Mouse (Mus musculus) stomach, postnatal 0 days (tissue): ENCODE data around the gene G6pc3. TPM values are rescaled to one million over a fixed set of nuclear protein-coding genes. Genes with fewer than 3 reads are reported as not detected.

Experiments
- ATAC-seq: fragments of 200-750 bp; cut with Nextera tagmentation; 2 replicates; pipeline ENCODE4 v1.8.0; 2017; ENCODE audit not compliant: low FRiP score, low TSS enrichment
- DNase-seq: peaks from one replicate; pipeline ENCODE4 v3.0.0-alpha.2; 2016; ENCODE audit warnings: low spot score
- H3K27ac ChIP-seq: fragments of 300-500 bp; sonication (generic); replicated peaks from 2 replicates; pipeline ENCODE4 v1.5.1; 2014; ENCODE audit warnings: mild to moderate bottlenecking, control low read depth
- H3K27me3 ChIP-seq: fragments of 300-500 bp; sonication (generic); 2 replicates; pipeline ENCODE4 v1.6.1; 2014; ENCODE audit warnings: low read length; ENCODE audit not compliant: control insufficient read depth, insufficient read depth
- H3K36me3 ChIP-seq: fragments of 300-500 bp; sonication (generic); 2 replicates; pipeline ENCODE4 v1.6.1; 2014; ENCODE audit warnings: low read length, mixed read lengths; ENCODE audit not compliant: control insufficient read depth, insufficient read depth
- H3K4me1 ChIP-seq: fragments of 300-500 bp; sonication (generic); replicated peaks from 2 replicates; pipeline ENCODE4 v1.6.1; 2014; ENCODE audit warnings: antibody characterized with exemption; ENCODE audit not compliant: control insufficient read depth, insufficient read depth
- H3K4me2 ChIP-seq: fragments of 300-500 bp; sonication (generic); replicated peaks from 2 replicates; pipeline ENCODE4 v1.6.1; 2014; ENCODE audit warnings: low read depth, mild to moderate bottlenecking, control low read depth, moderate library complexity
- H3K4me3 ChIP-seq: fragments of 300-500 bp; sonication (generic); 2 replicates; pipeline ENCODE4 v1.5.1; 2014; ENCODE audit warnings: low read depth, low read length, control low read depth
- H3K9ac ChIP-seq: fragments of 300-500 bp; sonication (generic); 2 replicates; pipeline ENCODE4 v1.6.1; 2014; ENCODE audit warnings: mild to moderate bottlenecking, low read length, control low read depth, mixed read lengths
- H3K9me3 ChIP-seq: fragments of 300-500 bp; sonication (generic); 2 replicates; pipeline ENCODE4 v1.6.1; 2016; ENCODE audit warnings: low read length; ENCODE audit not compliant: control insufficient read depth
- CTCF ChIP-seq: IDR thresholded peaks from 2 replicates; pipeline ENCODE4 v1.5.1; 2016; ENCODE audit warnings: antibody characterized with exemption, low read depth, mild to moderate bottlenecking, moderate library complexity
- EP300 ChIP-seq: optimal IDR thresholded peaks from 2 replicates; pipeline ENCODE3; 2016; ENCODE audit warnings: antibody characterized with exemption
- WGBS: fragments of 180-500 bp; shearing (Covaris S2); extraction: QIAGEN DNeasy Blood & Tissue Kit; methylation state at CpG from one replicate; pipeline ENCODE4 v1.1.7; 2014; 5-methylcytosine and 5-hydroxymethylcytosine counted together
- polyA plus RNA-seq: library from polyadenylated mRNA; unstranded; fragments of >200 nt; fragmentation: Nextera tagmentation; extraction: Ambion mirVana; gene quantifications from 2 replicates; pipeline ENCODE4 v1.2.1, GENCODE M21; 2015

Gene G6pc3
- polyA plus RNA-seq, 1 experiment from 2014 or later: 19.4 TPM

DNA sequence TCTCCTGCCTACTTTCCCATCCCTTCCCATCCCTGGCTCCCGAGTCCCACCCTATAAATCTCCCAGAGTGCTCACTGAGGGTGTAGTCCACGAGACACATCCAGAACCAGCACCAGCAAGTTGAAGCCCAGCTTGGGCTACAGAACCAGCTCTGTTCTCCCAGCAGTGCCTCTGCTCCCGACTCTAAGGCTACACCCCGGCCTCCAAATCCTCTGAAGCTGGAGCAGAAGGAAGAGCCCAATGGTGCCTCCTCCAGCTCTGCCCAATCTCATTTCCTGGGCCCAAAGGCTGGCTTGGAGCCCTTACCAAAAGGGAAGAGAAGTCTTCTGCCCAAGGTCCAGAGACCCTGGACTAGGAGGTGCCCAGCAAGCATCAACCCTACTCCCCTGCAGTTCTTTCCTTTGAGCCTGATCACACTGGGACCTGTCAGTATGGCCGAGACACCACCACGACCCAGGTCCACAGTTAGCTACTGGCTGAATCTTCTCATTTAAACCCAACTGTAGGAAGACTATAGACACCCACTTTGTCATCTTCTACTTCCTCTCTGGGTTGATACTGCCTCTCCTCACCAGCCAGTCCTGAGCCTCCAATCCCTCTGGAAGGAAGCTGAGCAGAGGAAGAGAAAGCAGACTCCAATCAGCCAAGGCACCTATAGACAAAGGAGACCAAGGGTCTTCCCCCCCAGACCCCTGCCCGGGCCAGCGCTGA is 32.0 kb downstream of the G6pc3 start:
- Histone ChIP-seq H3K4me3 (no peak overlapping the region), H3K4me2 (no peak overlapping the region), H3K9me3 (no peaks in the 10 kb centered on the region), H3K27ac (peak overlapping the region; percentile 45), H3K9ac (no peak overlapping the region), H3K36me3 (0 out of 2 replicates have a peak, but pooled peaks cover 2% of the 10 kb centered on the region), H3K4me1 (peaks cover 35% of the 10 kb centered on the region), H3K27me3 (no peaks in the 10 kb centered on the region)
- WGBS: 83% methylated on average over 8 of the region's 8 CpGs
- DNase-seq (no peak), ATAC-seq (no peak)
- TF ChIP-seq EP300 (no peak), CTCF (no peak)

DNA sequence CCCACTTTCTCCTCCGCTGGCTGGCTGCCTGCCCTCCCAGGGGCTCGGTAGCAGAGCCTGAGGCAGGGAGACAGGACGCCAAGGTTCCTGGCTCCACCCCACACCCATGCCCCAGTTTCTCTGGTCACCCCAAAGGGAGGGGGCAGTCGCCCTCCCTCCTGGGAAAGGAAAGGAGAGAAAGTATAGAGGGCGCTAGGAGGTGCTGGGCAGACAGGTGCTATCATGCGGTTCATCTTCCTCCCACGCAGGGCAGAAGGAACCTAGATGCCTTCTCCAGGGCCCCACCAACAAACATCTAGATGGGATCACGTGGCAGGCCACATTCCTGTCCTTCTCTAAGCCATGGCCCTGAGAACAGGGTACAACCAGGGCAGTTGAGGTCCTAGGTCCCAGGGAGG is 32.5 kb downstream of the G6pc3 start:
- Histone ChIP-seq H3K4me2 (no peak overlapping the region), H3K9ac (no peak overlapping the region), H3K27ac (peak overlapping the region; percentile 45; the same call in 1 of the 2 replicates), H3K36me3 (0 out of 2 replicates have a peak, but pooled peaks cover 2% of the 10 kb centered on the region), H3K4me1 (peaks cover 36% of the 10 kb centered on the region), H3K9me3 (no peaks in the 10 kb centered on the region), H3K4me3 (no peak overlapping the region), H3K27me3 (no peaks in the 10 kb centered on the region)
- ATAC-seq (no peak), DNase-seq (no peak)
- no peak for TF ChIP-seq CTCF
- TF ChIP-seq EP300: no peak
- 61% methylated on average over 8 of the region's 8 CpGs for WGBS

DNA sequence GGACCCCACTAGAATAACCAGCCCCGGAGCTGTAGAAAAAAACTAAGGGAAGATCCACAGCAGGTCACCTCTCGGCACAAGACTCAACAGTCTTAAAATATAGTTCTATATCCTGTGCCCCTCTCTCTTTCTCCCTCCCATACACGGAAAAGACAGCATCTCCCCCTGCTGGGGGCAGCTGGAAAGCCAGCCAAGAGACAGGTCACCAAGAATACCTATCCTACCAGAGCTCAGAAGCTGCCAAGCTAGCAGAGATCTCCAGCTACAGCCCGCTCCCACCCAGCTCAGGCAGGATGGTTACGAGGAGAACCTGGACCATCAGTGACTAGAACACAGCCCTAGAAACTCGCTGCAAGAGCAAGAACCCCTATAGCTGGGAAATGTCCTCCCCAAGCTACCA is 33.7 kb downstream of the G6pc3 start:
- Histone ChIP-seq H3K4me1 (peaks cover 29% of the 10 kb centered on the region), H3K27ac (no peak overlapping the region), H3K4me3 (no peak overlapping the region), H3K9ac (no peak overlapping the region), H3K9me3 (no peaks in the 10 kb centered on the region), H3K4me2 (no peak overlapping the region), H3K36me3 (0 out of 2 replicates have a peak, but pooled peaks cover 2% of the 10 kb centered on the region), H3K27me3 (no peaks in the 10 kb centered on the region)
- WGBS: 32% methylated on average over 6 of the region's 6 CpGs
- ATAC-seq (no peak), DNase-seq (peak; percentile 70)
- no peak for TF ChIP-seq EP300
- TF ChIP-seq CTCF: peak; percentile 77

DNA sequence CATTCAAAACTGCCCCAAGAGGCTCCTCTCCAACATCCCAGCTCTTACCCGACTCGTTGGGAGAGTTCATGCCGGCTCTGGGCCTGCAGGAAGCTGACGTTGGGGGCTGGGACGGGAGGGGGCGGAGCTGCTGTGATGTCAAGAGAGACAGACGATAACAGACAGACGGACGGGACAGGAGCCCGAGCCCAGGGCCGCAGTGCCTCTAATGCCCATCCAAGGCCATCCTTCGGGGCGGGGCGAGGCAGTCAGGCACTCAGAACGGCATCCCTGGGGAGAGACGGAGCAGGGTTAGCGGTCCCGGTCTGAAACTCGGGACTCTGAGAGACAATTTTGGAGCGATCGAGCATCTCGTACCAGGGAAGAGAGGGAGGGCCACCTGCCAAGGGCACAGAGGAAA is 35.3 kb downstream of the G6pc3 start:
- no peaks in the 10 kb centered on the region for H3K9me3 ChIP-seq
- peaks cover 23% of the 10 kb centered on the region for H3K4me1 ChIP-seq
- 27% methylated on average over 22 of the region's 22 CpGs for WGBS
- no peaks in the 10 kb centered on the region for H3K27me3 ChIP-seq
- DNase-seq (peak; percentile 49), ATAC-seq (no peak)
- no peak overlapping the region for H3K4me3 ChIP-seq
- H3K9ac ChIP-seq: peak overlapping the region; percentile 23
- H3K36me3 ChIP-seq: 0 out of 2 replicates have a peak, but pooled peaks cover 2% of the 10 kb centered on the region
- H3K27ac ChIP-seq: peak overlapping the region; percentile 61; the same call in 1 of the 2 replicates
- peak overlapping the region; percentile 35 for H3K4me2 ChIP-seq
- no peak for TF ChIP-seq EP300
- TF ChIP-seq CTCF: no peak

DNA sequence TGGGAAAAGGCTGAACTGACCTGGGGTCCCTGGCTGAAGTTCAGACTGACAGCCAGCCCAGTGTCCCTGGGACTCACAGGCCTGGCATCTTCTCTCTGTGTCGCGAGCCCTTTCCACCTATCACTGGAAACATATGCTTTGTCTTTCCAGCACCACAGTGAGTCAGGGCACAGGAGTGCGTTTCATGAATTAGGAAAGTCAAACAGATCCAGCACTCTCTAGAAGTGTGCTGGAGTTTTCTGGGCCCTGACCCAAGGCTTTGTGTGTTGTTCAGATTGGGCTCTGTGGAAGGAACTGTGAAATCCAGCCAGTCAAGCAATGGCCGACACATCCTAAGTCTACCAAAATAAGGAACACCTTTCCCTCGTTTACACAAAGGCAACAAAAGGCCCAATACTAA is 35.8 kb downstream of the G6pc3 start:
- peak overlapping the region; percentile 61 for H3K27ac ChIP-seq
- H3K9ac ChIP-seq: 0 out of 2 replicates have a peak overlapping the region, but pooled peaks have one; percentile 23
- no peaks in the 10 kb centered on the region for H3K27me3 ChIP-seq
- 39% methylated on average over 5 of the region's 5 CpGs for WGBS
- H3K4me3 ChIP-seq: no peak overlapping the region
- ATAC-seq (no peak), DNase-seq (peak; percentile 17)
- TF ChIP-seq CTCF (no peak), EP300 (no peak)
- peaks cover 18% of the 10 kb centered on the region for H3K4me1 ChIP-seq
- 0 out of 2 replicates have a peak, but pooled peaks cover 2% of the 10 kb centered on the region for H3K36me3 ChIP-seq
- H3K4me2 ChIP-seq: peak overlapping the region; percentile 35
- H3K9me3 ChIP-seq: no peaks in the 10 kb centered on the region
